Mouse (Mus musculus): ENCODE results near the gene D630023F18Rik.

GRCm38 (mm10) chr1:65096953-65097352, 26.1 kb downstream of the D630023F18Rik start:
- TF ChIP-seq GATA1 (IDR thresholded peaks at IDR 0.05; ENCODE audit: low read length) (no peak), TAL1 (IDR thresholded peaks at IDR 0.05; ENCODE audit: low read length) (no peak)

Data from erythroblast, embryonic 14.5 days (primary cell).